ENCODE assay signal across 11 mouse cellular contexts in the genomic region with DNA sequence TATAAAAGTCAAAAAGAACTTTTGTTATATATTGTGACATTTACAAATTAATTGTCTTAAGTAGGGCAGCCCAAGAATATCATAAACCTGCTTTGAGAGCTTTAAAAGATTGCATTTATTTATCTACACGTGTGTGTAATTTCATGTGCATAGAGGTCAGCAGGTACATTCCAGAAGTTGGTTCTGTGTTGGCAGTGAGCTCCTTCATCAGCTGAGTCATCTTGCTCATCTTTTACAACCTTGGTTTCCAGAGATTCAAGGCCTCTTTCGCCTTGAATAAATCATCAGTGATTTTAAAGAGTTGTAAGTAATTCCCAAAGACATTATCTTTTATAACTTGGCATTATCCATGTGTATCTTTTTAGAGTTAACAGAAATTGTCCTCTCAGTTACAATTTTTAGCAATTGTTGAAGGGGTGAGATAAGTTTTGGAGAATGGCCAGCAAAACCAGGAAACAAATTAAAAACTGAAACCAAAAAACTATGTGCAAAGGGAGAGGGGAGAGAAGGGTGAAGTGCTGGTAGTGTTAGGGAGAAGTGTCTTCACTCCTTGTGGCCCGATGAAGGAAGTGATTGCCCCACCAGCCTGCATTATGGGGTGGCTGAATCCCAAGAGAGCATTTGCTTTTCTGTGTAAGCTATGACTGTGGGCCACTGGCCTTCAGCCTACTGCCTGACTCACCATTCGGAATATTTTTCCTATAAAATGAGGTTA. TPM values are rescaled to one million over a fixed set of nuclear protein-coding genes. Genes with fewer than 3 reads are reported as not detected.
DNase-seq lines count a peak whose midpoint lies in the region; ATAC-seq and TF ChIP-seq lines count a peak whose summit lies in the region.
"Had no signal": no experiment of that assay in that cellular context is flagged by ENCODE, and none has a peak within 500 bp of the region (broad histone marks: within the 10 kb centered on the region; RNA-seq: fewer than 3 reads in every experiment).

No protein-coding gene starts in this region.

- DNase-seq in heart, adult 2 months, result peak; percentile 31 to 38
- no peak for DNase-seq in heart, postnatal 14 days
- peak; percentile 15 for DNase-seq in ovary, adult 18-20 months (ENCODE audit: low spot score)
- no peak for DNase-seq in ovary, postnatal 14 days (ENCODE audit: low spot score)
- no peak for DNase-seq in stomach, postnatal 0 days (ENCODE audit: low spot score)
- no peak for DNase-seq in layer of hippocampus, postnatal 10 days (ENCODE audit: low spot score in 2 of 2)
- no peak for DNase-seq in thymus, adult 2 months
- DNase-seq: cerebellum, adult 11-12 months had no signal

- H3K27ac ChIP-seq in heart, adult 2 months, result peak overlapping the region; percentile 17; the same call in 1 of the 2 replicates
- H3K27ac ChIP-seq in stomach, postnatal 0 days (replicated peaks), result peak overlapping the region; percentile 53; the same call in 1 of the 2 replicates
- no peak overlapping the region for H3K27ac ChIP-seq in thymus, adult 2 months (ENCODE audit: control insufficient read depth, insufficient read depth, low read length)
- H3K27ac ChIP-seq: forebrain, embryonic 13.5 days had no signal

- H3K4me2 ChIP-seq in stomach, postnatal 0 days (replicated peaks; ENCODE audit: low read depth), result no peak overlapping the region

- intact Hi-C loops in heart, adult 2 months (cut with DNase I), result no loop called here
- intact Hi-C loops in heart, postnatal 14 days (cut with DNase I), result loop anchor here (5.0 kb wide), 1 partner anchor 42 kb away; a partner anchor contains a TSS

- peaks cover 9% of the 10 kb centered on the region for H3K4me1 ChIP-seq in heart, adult 2 months (ENCODE audit: control insufficient read depth, insufficient read depth, low read length)
- peaks cover 5% of the 10 kb centered on the region; the same call in 1 of the 2 replicates for H3K4me1 ChIP-seq in stomach, postnatal 0 days (replicated peaks; ENCODE audit: control insufficient read depth, insufficient read depth)
- no peaks in the 10 kb centered on the region for H3K4me1 ChIP-seq in thymus, adult 2 months (replicated peaks; ENCODE audit: control insufficient read depth, insufficient read depth, low read length)

- peak; percentile 100 for ATAC-seq in granulocyte monocyte progenitor cell, adult 5-6 weeks (replicated peaks; ENCODE audit: poor library complexity, severe bottlenecking)
- ATAC-seq in stomach, postnatal 0 days (ENCODE audit: low FRiP score, low TSS enrichment), result peak; percentile 51; the same call in 1 of the 2 replicates

- H3K79me2 ChIP-seq in heart, adult 2 months (replicated peaks; ENCODE audit: control insufficient read depth, insufficient read depth, low read length), result 0 out of 2 replicates have a peak, but pooled peaks cover 1% of the 10 kb centered on the region

- H3K27me3 ChIP-seq in heart, adult 2 months (ENCODE audit: control insufficient read depth, insufficient read depth, low read length), result no peaks in the 10 kb centered on the region
- no peaks in the 10 kb centered on the region for H3K27me3 ChIP-seq in stomach, postnatal 0 days (ENCODE audit: control insufficient read depth, insufficient read depth, low read length)
- no peaks in the 10 kb centered on the region for H3K27me3 ChIP-seq in thymus, adult 2 months (ENCODE audit: control insufficient read depth, insufficient read depth, low read length)

- TF ChIP-seq CTCF in heart, adult 2 months (IDR thresholded peaks at IDR 0.05), result 0 out of 2 replicates have a peak, but pooled peaks have one; percentile 3
- TF ChIP-seq CTCF in stomach, postnatal 0 days (IDR thresholded peaks at IDR 0.05; ENCODE audit: low read depth), result no peak
- TF ChIP-seq CTCF in thymus, adult 2 months (IDR thresholded peaks at IDR 0.05; ENCODE audit: borderline replicate concordance, control insufficient read depth, extremely low read depth, insufficient read depth, low read length, poor library complexity), result no peak

- no peak overlapping the region for H3K4me3 ChIP-seq in heart, adult 2 months
- no peak overlapping the region for H3K4me3 ChIP-seq in stomach, postnatal 0 days (ENCODE audit: low read depth, low read length)
- no peak overlapping the region for H3K4me3 ChIP-seq in thymus, adult 2 months (ENCODE audit: control insufficient read depth, insufficient read depth, low read length)
- H3K4me3 ChIP-seq: forebrain, embryonic 13.5 days had no signal

- peaks cover 4% of the 10 kb centered on the region for H3K36me3 ChIP-seq in heart, adult 2 months (ENCODE audit: control insufficient read depth, insufficient read depth, low read length)
- H3K36me3 ChIP-seq in stomach, postnatal 0 days (ENCODE audit: control insufficient read depth, insufficient read depth, low read length), result no peaks in the 10 kb centered on the region
- H3K36me3 ChIP-seq in thymus, adult 2 months (ENCODE audit: control insufficient read depth, insufficient read depth, low read length), result no peaks in the 10 kb centered on the region
- H3K36me3 ChIP-seq: G1E had no signal

- 47% methylated on average over 4 of the region's 4 CpGs for WGBS in heart, adult 2 months
- 52% methylated on average over 4 of the region's 4 CpGs for WGBS in stomach, postnatal 0 days
- 64% methylated on average over 4 of the region's 4 CpGs for WGBS in thymus, adult 2 months

- no peak overlapping the region; the same call in 1 of the 2 replicates for H3K9ac ChIP-seq in heart, adult 2 months (ENCODE audit: low read depth, low read length)
- H3K9ac ChIP-seq in stomach, postnatal 0 days (ENCODE audit: low read length), result no peak overlapping the region
- H3K9ac ChIP-seq: forebrain, embryonic 13.5 days had no signal

- TF ChIP-seq EP300 in heart, adult 2 months (IDR thresholded peaks at IDR 0.05; ENCODE audit: insufficient read depth, low read depth, low read length), result no peak
- TF ChIP-seq EP300 in stomach, postnatal 0 days (optimal IDR thresholded peaks at IDR 0.05), result no peak

- TF ChIP-seq POLR2A in heart, adult 2 months (IDR thresholded peaks at IDR 0.05; ENCODE audit: insufficient read depth, low read depth, low read length), result no peak
- no peak for TF ChIP-seq POLR2A in thymus, adult 2 months (IDR thresholded peaks at IDR 0.05; ENCODE audit: control insufficient read depth, extremely low read depth, insufficient read depth, low read length, poor library complexity)

- H3K9me3 ChIP-seq in stomach, postnatal 0 days (ENCODE audit: control insufficient read depth, low read length), result no peaks in the 10 kb centered on the region
- H3K9me3 ChIP-seq: forebrain, embryonic 13.5 days; G1E had no signal

RNA-seq across cellular contexts. Expression of a gene that starts 41.4 kb away (rescaled TPM):
- total RNA-seq in heart, adult 2 months (2021), result 10 to 100 TPM; 22.1 to 23.7 TPM
- 13.5 and 22.7 TPM in 2 replicates for polyA plus RNA-seq in heart, adult 2 months (2012; rRNA removed)
- 10 to 100 TPM; 28.0 to 29.2 TPM for total RNA-seq in heart, postnatal 14 days (2021)
- 0.80 and 2.5 TPM in 2 replicates for total RNA-seq in granulocyte monocyte progenitor cell, adult 5-6 weeks (2014; fragmentation: Nextera tagmentation)
- total RNA-seq in granulocyte monocyte progenitor cell, adult 5-6 weeks (2017), result 0.72 and 1.9 TPM in 2 replicates
- 15.0 and 16.0 TPM in 2 replicates for polyA plus RNA-seq in stomach, postnatal 0 days (2015; fragmentation: Nextera tagmentation; extraction: Ambion mirVana)
- total RNA-seq in layer of hippocampus, postnatal 10 days (2021), result 10 to 100 TPM; 24.8 to 25.4 TPM
- 4.5 and 7.2 TPM in 2 replicates for polyA plus RNA-seq in thymus, adult 2 months (2012; rRNA removed)

RNA-seq across cellular contexts. Expression of a gene that starts 58.8 kb away (rescaled TPM):
- 1 to 10 TPM; 4.1 to 4.6 TPM for total RNA-seq in heart, adult 2 months (2021)
- polyA plus RNA-seq in heart, adult 2 months (2012; rRNA removed), result 1.8 and 2.3 TPM in 2 replicates
- total RNA-seq in heart, postnatal 14 days (2021), result 1 to 10 TPM; 7.3 to 9.2 TPM
- 30.9 and 46.7 TPM in 2 replicates for total RNA-seq in granulocyte monocyte progenitor cell, adult 5-6 weeks (2014; fragmentation: Nextera tagmentation)
- total RNA-seq in granulocyte monocyte progenitor cell, adult 5-6 weeks (2017), result 41.4 and 53.7 TPM in 2 replicates
- polyA plus RNA-seq in stomach, postnatal 0 days (2015; fragmentation: Nextera tagmentation; extraction: Ambion mirVana), result 16.1 and 18.7 TPM in 2 replicates
- 10 to 100 TPM; 24.3 to 25.5 TPM for total RNA-seq in layer of hippocampus, postnatal 10 days (2021)
- 17.8 and 20.7 TPM in 2 replicates for polyA plus RNA-seq in thymus, adult 2 months (2012; rRNA removed)

Comparison
In these comparisons a context has a peak if more than half of its experiments do, and no peak if none do; other contexts are left out.
1. DNase-seq: peak in heart, adult 2 months (2 of 2) and ovary, adult 18-20 months (single experiment); none in heart, postnatal 14 days (0 of 2), ovary, postnatal 14 days (single experiment), stomach, postnatal 0 days (single experiment), layer of hippocampus, postnatal 10 days (0 of 2) and thymus, adult 2 months (single experiment).
2. RNA of a gene that starts 41.4 kb away (total RNA-seq): 28.0 to 29.2 TPM in heart, postnatal 14 days, 24.8 to 25.4 TPM in layer of hippocampus, postnatal 10 days and 22.1 to 23.7 TPM in heart, adult 2 months; 0.72 to 2.5 TPM in granulocyte monocyte progenitor cell, adult 5-6 weeks; every median in the first group is over 4 times any median in the second.